Mouse (Mus musculus): ENCODE data around the gene Casp8ap2.

DNA sequence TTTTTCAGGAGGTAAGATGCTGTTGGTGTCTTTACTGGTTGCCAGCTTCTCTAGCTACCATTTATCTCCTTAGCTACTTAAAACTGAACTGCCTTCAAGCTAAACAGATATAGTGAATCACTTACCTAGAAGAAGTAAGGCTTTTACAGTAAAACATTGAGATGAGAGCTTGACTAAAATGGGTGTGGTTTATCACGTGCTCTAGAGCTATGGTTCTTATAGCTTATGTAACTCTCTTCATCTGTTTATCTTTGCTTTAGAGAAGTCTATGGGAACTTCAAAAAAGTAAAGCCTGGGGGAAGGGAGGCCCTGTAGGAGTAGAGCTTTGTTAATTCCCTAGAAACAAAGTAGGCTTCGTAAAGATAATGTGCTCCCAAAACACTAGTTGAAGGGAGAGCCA lies 58.8 kb downstream of the Casp8ap2 start:
- TF ChIP-seq GATA1 (IDR thresholded peaks at IDR 0.05; ENCODE audit: borderline replicate concordance, low read length) = no peak
- no peak for TF ChIP-seq FLI1 (IDR thresholded peaks at IDR 0.05; ENCODE audit: low read length)

All from megakaryocyte, embryonic 14.5 days (primary cell).